Mouse (Mus musculus) MEL (cell line): ENCODE data around the gene Nme2. TPM values are rescaled to one million over a fixed set of nuclear protein-coding genes. Genes with fewer than 3 reads are reported as not detected.

Experiments used
- DNase-seq: peaks from one replicate; pipeline ENCODE4 v3.0.0; 2011; ENCODE audit warnings: low read depth, low spot score
- H3K27ac ChIP-seq: 2 replicates; pipeline ENCODE4 v1.5.1; 2012; ENCODE audit warnings: low read depth, mild to moderate bottlenecking, control low read depth, low read length, moderate library complexity; ENCODE audit not compliant: control insufficient read depth
- H3K27me3 ChIP-seq, 2 experiments: fragments of 150-350 bp in 1 of 2; sonication (generic) in 1 of 2; 2 replicates each; pipeline ENCODE4 v1.6.1; 2012; ENCODE audit warnings: low read length in 2 of 2, mild to moderate bottlenecking in 2 of 2, improper control_type of control experiment in 1 of 2, moderate library complexity in 1 of 2; ENCODE audit not compliant: insufficient read depth in 2 of 2, control insufficient read depth in 1 of 2
- H3K36me3 ChIP-seq, 2 experiments: 2 replicates each; pipeline ENCODE4 v1.6.1; 2012 to 2014; ENCODE audit warnings: low read length in 2 of 2, improper control_type of control experiment in 1 of 2, inconsistent platforms in 1 of 2, mild to moderate bottlenecking in 1 of 2; ENCODE audit not compliant: insufficient read depth in 2 of 2, control insufficient read depth in 1 of 2
- H3K4me1 ChIP-seq, 2 experiments: fragments of 150-350 bp in 1 of 2; sonication (generic) in 1 of 2; 2 replicates each; pipeline ENCODE4 v1.6.1; 2012; ENCODE audit warnings: low read length in 2 of 2, improper control_type of control experiment in 1 of 2, mild to moderate bottlenecking in 1 of 2; ENCODE audit not compliant: insufficient read depth in 2 of 2, control insufficient read depth in 1 of 2
- H3K4me3 ChIP-seq, 2 experiments: fragments of 150-350 bp in 1 of 2; sonication (generic) in 1 of 2; 2 replicates each; pipeline ENCODE4 v1.5.1; 2012; ENCODE audit warnings: low read depth in 2 of 2, low read length in 2 of 2, mild to moderate bottlenecking in 2 of 2, moderate library complexity in 2 of 2, control low read depth in 1 of 2, improper control_type of control experiment in 1 of 2; ENCODE audit not compliant: control insufficient read depth in 1 of 2, insufficient read depth in 1 of 2
- H3K79me2 ChIP-seq: 2 replicates; pipeline ENCODE4 v1.6.1; 2012; ENCODE audit warnings: mild to moderate bottlenecking, low read length, moderate library complexity; ENCODE audit not compliant: control insufficient read depth, poor library complexity, insufficient read depth
- H3K9ac ChIP-seq: 2 replicates; pipeline ENCODE4 v1.6.1; 2012; ENCODE audit warnings: low read depth, mild to moderate bottlenecking, control low read depth, low read length, moderate library complexity; ENCODE audit not compliant: control insufficient read depth, poor library complexity, severe bottlenecking
- H3K9me3 ChIP-seq: fragments of 150-350 bp; sonication (generic); replicated peaks from 2 replicates; pipeline ENCODE4 v1.6.1; 2012; ENCODE audit warnings: mild to moderate bottlenecking, low read length, improper control_type of control experiment, moderate library complexity; ENCODE audit not compliant: insufficient read depth
- BHLHE40 ChIP-seq: IDR thresholded peaks from 2 replicates; pipeline ENCODE4 v1.6.1; 2012; ENCODE audit warnings: low read depth, mild to moderate bottlenecking, inconsistent platforms, low read length, improper control_type of control experiment, borderline replicate concordance
- CTCF ChIP-seq, 3 experiments: IDR thresholded peaks in 2 of 3; conservative IDR thresholded peaks in 1 of 3; 2 replicates each; pipeline ENCODE4 v1.5.1; 2011 to 2012; ENCODE audit warnings: low read length in 3 of 3, low read depth in 2 of 3, mild to moderate bottlenecking in 2 of 3, improper control_type of control experiment in 1 of 3, inconsistent platforms in 1 of 3, mixed read lengths in 1 of 3, moderate library complexity in 1 of 3; ENCODE audit not compliant: control insufficient read depth in 1 of 3, insufficient read depth in 1 of 3, poor library complexity in 1 of 3, severe bottlenecking in 1 of 3
- E2F4 ChIP-seq: IDR thresholded peaks from 2 replicates; pipeline ENCODE4 v1.6.1; 2011; ENCODE audit warnings: low read depth, low read length, improper control_type of control experiment, borderline replicate concordance
- GABPA ChIP-seq: IDR thresholded peaks from 2 replicates; pipeline ENCODE4 v1.6.1; 2012; ENCODE audit warnings: low read depth, mild to moderate bottlenecking, inconsistent platforms, low read length, improper control_type of control experiment, moderate library complexity
- GATA1 ChIP-seq: IDR thresholded peaks from 2 replicates; pipeline ENCODE4 v1.6.1; 2011; ENCODE audit warnings: low read depth, low read length, improper control_type of control experiment
- HCFC1 ChIP-seq: IDR thresholded peaks from 2 replicates; pipeline ENCODE4 v1.6.1; 2012; ENCODE audit warnings: low read depth, mild to moderate bottlenecking, inconsistent platforms, low read length, improper control_type of control experiment, moderate library complexity
- KAT2A ChIP-seq: conservative IDR thresholded peaks from 2 replicates; pipeline ENCODE4 v1.6.1; 2012; ENCODE audit warnings: low read depth, low read length, improper control_type of control experiment, inconsistent platforms
- MXI1 ChIP-seq: IDR thresholded peaks from 2 replicates; pipeline ENCODE4 v1.6.1; 2011; ENCODE audit warnings: mild to moderate bottlenecking, low read depth, low read length, improper control_type of control experiment
- NELFE ChIP-seq: IDR thresholded peaks from 2 replicates; pipeline ENCODE4 v1.6.1; 2011; ENCODE audit warnings: low read depth, low read length, improper control_type of control experiment
- NRF1 ChIP-seq: IDR thresholded peaks from 2 replicates; pipeline ENCODE4 v1.6.1; 2014; ENCODE audit warnings: low read depth, mild to moderate bottlenecking, inconsistent platforms, low read length, improper control_type of control experiment, moderate library complexity; ENCODE audit not compliant: poor library complexity, insufficient read depth, severe bottlenecking
- POLR2A ChIP-seq, 2 experiments: IDR thresholded peaks; 2 replicates each; pipeline ENCODE4 v1.6.1; 2011 to 2012; ENCODE audit warnings: low read length in 2 of 2, mild to moderate bottlenecking in 2 of 2, control low read depth in 1 of 2, improper control_type of control experiment in 1 of 2, low read depth in 1 of 2, moderate library complexity in 1 of 2; ENCODE audit not compliant: control insufficient read depth in 1 of 2, insufficient read depth in 1 of 2, poor library complexity in 1 of 2
- POLR2AphosphoS5 ChIP-seq: IDR thresholded peaks from 2 replicates; pipeline ENCODE4 v1.6.1; 2012; ENCODE audit warnings: low read depth, borderline replicate concordance, mild to moderate bottlenecking, inconsistent platforms, low read length, moderate library complexity, mixed read lengths
- RAD21 ChIP-seq: IDR thresholded peaks from 2 replicates; pipeline ENCODE4 v1.6.1; 2011; ENCODE audit warnings: mild to moderate bottlenecking, low read depth, low read length, improper control_type of control experiment
- TCF12 ChIP-seq: IDR thresholded peaks from 2 replicates; pipeline ENCODE4 v1.6.1; 2014; ENCODE audit warnings: low read depth, mild to moderate bottlenecking, inconsistent platforms, low read length, improper control_type of control experiment, moderate library complexity
- USF2 ChIP-seq, 2 experiments: IDR thresholded peaks; 2 replicates each; pipeline ENCODE4 v1.6.1; 2011 to 2012; ENCODE audit warnings: improper control_type of control experiment in 2 of 2, low read length in 2 of 2, borderline replicate concordance in 1 of 2, inconsistent platforms in 1 of 2, low read depth in 1 of 2, mild to moderate bottlenecking in 1 of 2; ENCODE audit not compliant: insufficient read depth in 1 of 2
- ZMIZ1 ChIP-seq: IDR thresholded peaks from 2 replicates; pipeline ENCODE4 v1.6.1; 2012; ENCODE audit warnings: low read depth, mild to moderate bottlenecking, inconsistent platforms, low read length, improper control_type of control experiment, moderate library complexity
- polyA plus RNA-seq, 2 experiments: library from polyadenylated mRNA; stranded (reverse) in 1 of 2; unstranded in 1 of 2; fragments of >175 nt in 1 of 2; fragments of >200 nt in 1 of 2; gene quantifications; 2 replicates each; pipeline versions ENCODE4 v1.2.1 to v1.2.4; 2012; ENCODE audit warnings: low replicate concordance in 2 of 2, low read depth in 1 of 2; ENCODE audit not compliant: insufficient read length in 2 of 2, insufficient read depth in 1 of 2, missing spikeins in 1 of 2
- total RNA-seq: library from RNA; depleted of rRNA; stranded (reverse); fragments of 300-350 nt; gene quantifications from 2 replicates; pipeline ENCODE4 v1.2.3, GENCODE M21; 2012

The Nme2 gene
- total and polyA plus RNA-seq, 3 experiments = 126 to 530 TPM; not detected in 1

GRCm38 (mm10) chr11:93968005-93968847, 12.2 kb upstream of the Nme2 start, which contains the start of the genes Gm20390 and Nme1 (continued):
- peak; percentile 21 to 72; a peak in 3 of 4 replicates for TF ChIP-seq USF2 (IDR thresholded peaks at IDR 0.05; ENCODE audit: borderline replicate concordance in 1 of 2, insufficient read depth in 1 of 2, low read depth in 1 of 2, low read length in 2 of 2)
- peak; percentile 95 for TF ChIP-seq RAD21
- TF ChIP-seq E2F4 = no peak
- TF ChIP-seq POLR2AphosphoS5 = no peak
- TF ChIP-seq ZMIZ1 = peak; percentile 48; the same call in 1 of the 2 replicates
- TF ChIP-seq GATA1 = peak; percentile 32; the same call in 1 of the 2 replicates
- no peak for TF ChIP-seq GABPA
- TF ChIP-seq NELFE = peak; percentile 88
- TF ChIP-seq KAT2A = peak; percentile 88
- TF ChIP-seq CTCF (IDR thresholded peaks at IDR 0.05 in 2 of 3, conservative IDR thresholded peaks at IDR 0.05 in 1 of 3; ENCODE audit: control insufficient read depth in 1 of 3, insufficient read depth in 1 of 3, low read depth in 2 of 3, low read length in 3 of 3, poor library complexity in 1 of 3, severe bottlenecking in 1 of 3) = peak; percentile 67 to 99 (median 79)

- H3K9ac ChIP-seq = peak overlapping the region; percentile 82
- peak overlapping the region; percentile 74 for H3K27ac ChIP-seq
- no peaks in the 10 kb centered on the region for H3K27me3 ChIP-seq
- peak; percentile 75 for DNase-seq
- H3K79me2 ChIP-seq = peaks cover 40% of the 10 kb centered on the region
- no peak for TF ChIP-seq NRF1
- no peak for TF ChIP-seq HCFC1
- no peak for TF ChIP-seq POLR2A (IDR thresholded peaks at IDR 0.05; ENCODE audit: control insufficient read depth in 1 of 2, insufficient read depth in 1 of 2, low read depth in 1 of 2, low read length in 2 of 2, poor library complexity in 1 of 2)
- TF ChIP-seq E2F4 = 0 out of 2 replicates have a peak, but pooled peaks have one; percentile 11
- H3K9me3 ChIP-seq = no peaks in the 10 kb centered on the region
- H3K4me1 ChIP-seq = peaks cover 4 to 21% of the 10 kb centered on the region in 2 experiments
- peaks cover 16 to 30% of the 10 kb centered on the region in 2 experiments for H3K36me3 ChIP-seq
- peak overlapping the region; percentile 66 to 74 for H3K4me3 ChIP-seq
Measured at GRCm38 (mm10) chr11:93967381-93967780, 11.3 kb upstream of the Nme2 start.

GRCm38 (mm10) chr11:93965391-93965790, 9.3 kb upstream of the Nme2 start:
- no peak overlapping the region for H3K27ac ChIP-seq
- no peaks in the 10 kb centered on the region for H3K27me3 ChIP-seq
- H3K4me1 ChIP-seq = peaks cover 4 to 21% of the 10 kb centered on the region in 2 experiments
- no peak overlapping the region for H3K9ac ChIP-seq
- no peak for DNase-seq
- TF ChIP-seq TCF12 (no peak), GATA1 (0 out of 2 replicates have a peak, but pooled peaks have one; percentile 31), NELFE (no peak), MXI1 (no peak), BHLHE40 (peak; percentile 27; the same call in 1 of the 2 replicates)
- no peak overlapping the region for H3K4me3 ChIP-seq
- no peaks in the 10 kb centered on the region for H3K9me3 ChIP-seq
- H3K79me2 ChIP-seq = peaks cover 40% of the 10 kb centered on the region
- peaks cover 27 to 30% of the 10 kb centered on the region in 2 experiments for H3K36me3 ChIP-seq
